Mouse (Mus musculus): ENCODE measurements at regions not wholly inside any gene's neighbourhood (a gene's known extent, or its start where the extent isn't known, plus 50 kb on each side); places are given as distances from the start of the nearest gene placed in this dataset.

DNA sequence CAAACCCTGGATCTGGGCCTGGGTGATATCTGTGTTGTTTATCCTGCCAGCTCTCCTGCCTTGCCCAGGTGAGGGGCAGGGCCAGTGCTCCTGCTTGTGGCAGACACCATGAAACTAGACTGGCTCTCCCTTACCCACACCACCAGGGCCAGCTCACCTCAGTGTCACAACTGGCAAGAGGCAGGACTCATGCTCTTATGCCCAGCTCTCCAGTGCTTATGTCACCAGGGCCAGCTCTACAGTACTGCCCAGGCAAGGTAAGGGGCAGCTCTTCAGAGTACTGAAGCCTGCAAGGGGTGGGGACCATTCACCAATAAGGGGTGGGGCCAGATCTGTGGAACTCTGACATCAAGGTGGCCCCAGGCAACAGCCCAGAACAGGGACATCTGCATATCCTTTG is 52.7 kb upstream of the Kiz start:
- no peaks in the 10 kb centered on the region for H3K36me3 ChIP-seq (replicated peaks)
- no peaks in the 10 kb centered on the region for H3K9me3 ChIP-seq
- no peaks in the 10 kb centered on the region for H3K27me3 ChIP-seq (replicated peaks; ENCODE audit: low read depth, poor library complexity, severe bottlenecking)
- no peak overlapping the region for H3K27ac ChIP-seq (replicated peaks)
- H3K4me3 ChIP-seq = no peak overlapping the region
- DNase-seq (ENCODE audit: low spot score) = no peak
- H3K4me1 ChIP-seq = no peaks in the 10 kb centered on the region
